Mouse (Mus musculus): Measurements from ENCODE around the gene Atp1a4.

DNA sequence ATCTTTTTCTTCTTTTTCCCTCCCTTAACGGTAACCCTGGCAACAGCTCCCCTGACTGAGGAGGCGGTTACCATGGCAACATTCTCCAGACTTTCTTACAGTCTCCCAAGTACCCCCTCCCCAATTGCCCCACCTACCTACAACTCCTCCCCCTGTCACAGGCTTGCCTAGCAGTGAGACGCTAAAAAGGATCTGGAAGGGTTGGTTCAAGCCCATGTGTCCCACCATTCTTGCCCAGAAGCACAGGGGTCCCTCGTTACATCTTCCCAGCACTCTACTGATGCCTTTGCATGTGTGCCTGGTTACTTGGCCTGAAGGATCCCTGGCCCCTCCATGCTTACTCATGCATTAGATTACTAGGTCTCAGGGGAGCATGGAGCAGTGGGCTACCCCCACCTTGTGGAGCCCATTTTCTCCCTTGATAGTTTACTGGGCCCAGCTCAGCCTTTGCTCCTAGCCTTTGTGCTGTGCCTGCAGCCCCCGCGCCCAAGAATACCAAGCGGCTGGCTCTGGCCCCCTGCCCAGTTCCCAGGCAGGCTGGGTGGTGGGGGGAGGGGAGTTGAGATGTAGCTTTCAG lies 57.3 kb downstream of the Atp1a4 start:
- TF ChIP-seq EP300 (optimal IDR thresholded peaks at IDR 0.05) (no peak), CTCF (IDR thresholded peaks at IDR 0.05; ENCODE audit: low read depth) (no peak)
